Mouse (Mus musculus) urinary bladder, adult 2 months (tissue): ENCODE measurements around the gene Angptl8. TPM values are rescaled to one million over a fixed set of nuclear protein-coding genes. Genes with fewer than 3 reads are reported as not detected.
"Not testable (repeated sequence)": the region's sequence is repeated elsewhere in the genome, so short reads cannot be mapped to it uniquely, and the experiment has no call there.

Experiments
- DNase-seq: peaks from one replicate; pipeline ENCODE4 v3.0.0; 2022; ENCODE audit warnings: low spot score
- polyA plus RNA-seq: library from polyadenylated mRNA; depleted of rRNA; stranded (reverse); fragments of >200 nt; gene quantifications from 2 replicates; pipeline ENCODE4 v1.2.3, GENCODE M21; 2012

Gene Angptl8
- polyA plus RNA-seq, 1 experiment = 2.0 TPM

GRCm38 (mm10) chr9:21849691-21850677, 14.7 kb downstream of the Angptl8 start:
- DNase-seq = no peak

GRCm38 (mm10) chr9:21851084-21851483, 15.8 kb downstream of the Angptl8 start:
- no peak for DNase-seq

- DNase-seq = peak; percentile 75
Measured at GRCm38 (mm10) chr9:21852128-21853091, 17.1 kb downstream of the Angptl8 start, which contains the start of gene Dock6. Dock6 (minus strand) TSS chr9:21852635.

- DNase-seq = no peak
Measured at GRCm38 (mm10) chr9:21853961-21854360, 18.7 kb downstream of the Angptl8 start.

- no peak for DNase-seq
Measured at GRCm38 (mm10) chr9:21854894-21855293, 19.6 kb downstream of the Angptl8 start.

- no peak for DNase-seq
Measured at GRCm38 (mm10) chr9:21857501-21857900, 22.2 kb downstream of the Angptl8 start.

GRCm38 (mm10) chr9:21858084-21858483, 22.8 kb downstream of the Angptl8 start:
- DNase-seq = no peak

GRCm38 (mm10) chr9:21859606-21860005, 24.3 kb downstream of the Angptl8 start:
- DNase-seq = no peak

GRCm38 (mm10) chr9:21860349-21860748, 25.0 kb downstream of the Angptl8 start:
- not testable (repeated sequence) for DNase-seq

- DNase-seq = no peak
Measured at GRCm38 (mm10) chr9:21862181-21862580, 26.9 kb downstream of the Angptl8 start.

GRCm38 (mm10) chr9:21865673-21866398, 30.5 kb downstream of the Angptl8 start:
- DNase-seq = no peak

GRCm38 (mm10) chr9:21866641-21867040, 31.3 kb downstream of the Angptl8 start:
- no peak for DNase-seq

GRCm38 (mm10) chr9:21867726-21868125, 32.4 kb downstream of the Angptl8 start:
- no peak for DNase-seq

GRCm38 (mm10) chr9:21869290-21869689, 34.0 kb downstream of the Angptl8 start:
- not testable (repeated sequence) for DNase-seq

- no peak for DNase-seq
Measured at GRCm38 (mm10) chr9:21870879-21871524, 35.7 kb downstream of the Angptl8 start.

GRCm38 (mm10) chr9:21872204-21872603, 36.9 kb downstream of the Angptl8 start:
- no peak for DNase-seq

GRCm38 (mm10) chr9:21876601-21877000, 41.3 kb downstream of the Angptl8 start:
- DNase-seq = no peak
